Mouse (Mus musculus): ENCODE measurements at regions not wholly inside any gene's neighbourhood (a gene's known extent, or its start where the extent isn't known, plus 50 kb on each side); places are given as distances from the start of the nearest gene placed in this dataset.

GRCm38 (mm10) chr15:61006608-61007007, 83.8 kb upstream of the A1bg start:
- no peaks in the 10 kb centered on the region for H3K79me2 ChIP-seq (replicated peaks; ENCODE audit: control insufficient read depth, extremely low read depth, insufficient read depth, poor library complexity, severe bottlenecking)
- in situ Hi-C loops (cut with MboI; ENCODE audit: low pct_ligation_motif_present, low pct_unique_long_range_greater_than_20kb, low sequenced_read_pairs), result no loop called here
- no peaks in the 10 kb centered on the region for H3K27me3 ChIP-seq (replicated peaks)
- dilution Hi-C loops (cut with MboI; ENCODE audit: extremely low pct_ligation_motif_present, extremely low pct_unique_long_range_greater_than_20kb, low sequenced_read_pairs), result no loop called here
- H3K36me3 ChIP-seq (replicated peaks in 1 of 2; ENCODE audit: control insufficient read depth in 1 of 2, insufficient read depth in 1 of 2, low read length in 1 of 2), result no peaks in the 10 kb centered on the region
- no peak overlapping the region for H3K9ac ChIP-seq (ENCODE audit: insufficient read depth, low read depth)
- no peak overlapping the region for H3K4me3 ChIP-seq (replicated peaks in 1 of 3; ENCODE audit: low read depth in 2 of 3, low read length in 2 of 3, poor library complexity in 1 of 3)
- no peaks in the 10 kb centered on the region for H3K9me3 ChIP-seq (replicated peaks; ENCODE audit: low read length)
- DNase-seq (ENCODE audit: extremely low read depth), result no peak
- TF ChIP-seq CTCF (conservative IDR thresholded peaks at IDR 0.05 in 1 of 2, IDR thresholded peaks at IDR 0.05 in 1 of 2; ENCODE audit: low read depth in 2 of 2, low read length in 2 of 2) (no peak), PAX5 (IDR thresholded peaks at IDR 0.05; ENCODE audit: low read length) (no peak), RCOR1 (conservative IDR thresholded peaks at IDR 0.05; ENCODE audit: low read depth, low read length) (no peak), ETS1 (conservative IDR thresholded peaks at IDR 0.05; ENCODE audit: low read depth, low read length) (no peak), KAT2A (IDR thresholded peaks at IDR 0.05; ENCODE audit: insufficient replicate concordance, low read length) (no peak), POLR2AphosphoS2 (IDR thresholded peaks at IDR 0.05; ENCODE audit: low read depth, low read length) (no peak), MAFK (IDR thresholded peaks at IDR 0.05; ENCODE audit: insufficient replicate concordance, low read length) (no peak), MAZ (IDR thresholded peaks at IDR 0.05; ENCODE audit: low read depth, low read length) (no peak), CHD2 (IDR thresholded peaks at IDR 0.05; ENCODE audit: low read length) (no peak), MEF2A (IDR thresholded peaks at IDR 0.05; ENCODE audit: borderline replicate concordance, low read depth, low read length) (no peak), EP300 (IDR thresholded peaks at IDR 0.05; ENCODE audit: low read length) (no peak), ZNF384 (IDR thresholded peaks at IDR 0.05; ENCODE audit: low read depth, low read length) (no peak), RAD21 (IDR thresholded peaks at IDR 0.05; ENCODE audit: low read depth, low read length) (no peak), E2F4 (IDR thresholded peaks at IDR 0.05; ENCODE audit: insufficient replicate concordance, low read depth, low read length) (no peak), MXI1 (IDR thresholded peaks at IDR 0.05; ENCODE audit: low read depth, low read length) (no peak), CHD1 (IDR thresholded peaks at IDR 0.05; ENCODE audit: low read depth, low read length) (no peak)
- H3K27ac ChIP-seq (ENCODE audit: insufficient read depth, low read depth), result no peak overlapping the region
- no peak overlapping the region for H3K4me2 ChIP-seq (ENCODE audit: insufficient read depth, low read depth, poor library complexity, severe bottlenecking)
- H3K4me1 ChIP-seq (ENCODE audit: control insufficient read depth in 1 of 2, insufficient read depth in 2 of 2), result no peaks in the 10 kb centered on the region

- Histone ChIP-seq H3K36me3 (replicated peaks in 1 of 2; ENCODE audit: control insufficient read depth in 1 of 2, insufficient read depth in 1 of 2, low read length in 1 of 2) (no peaks in the 10 kb centered on the region), H3K79me2 (replicated peaks; ENCODE audit: control insufficient read depth, extremely low read depth, insufficient read depth, poor library complexity, severe bottlenecking) (no peaks in the 10 kb centered on the region), H3K4me2 (ENCODE audit: insufficient read depth, low read depth, poor library complexity, severe bottlenecking) (no peak overlapping the region), H3K27me3 (replicated peaks) (no peaks in the 10 kb centered on the region), H3K27ac (ENCODE audit: insufficient read depth, low read depth) (no peak overlapping the region), H3K4me1 (ENCODE audit: control insufficient read depth in 1 of 2, insufficient read depth in 2 of 2) (no peaks in the 10 kb centered on the region), H3K9ac (ENCODE audit: insufficient read depth, low read depth) (no peak overlapping the region), H3K4me3 (replicated peaks in 1 of 3; ENCODE audit: low read depth in 2 of 3, low read length in 2 of 3, poor library complexity in 1 of 3) (no peak overlapping the region), H3K9me3 (replicated peaks; ENCODE audit: low read length) (no peaks in the 10 kb centered on the region)
- in situ Hi-C loops (cut with MboI; ENCODE audit: low pct_ligation_motif_present, low pct_unique_long_range_greater_than_20kb, low sequenced_read_pairs) (no loop called here), dilution Hi-C loops (cut with MboI; ENCODE audit: extremely low pct_ligation_motif_present, extremely low pct_unique_long_range_greater_than_20kb, low sequenced_read_pairs) (no loop called here)
- DNase-seq (ENCODE audit: extremely low read depth), result no peak
- TF ChIP-seq BHLHE40 (IDR thresholded peaks at IDR 0.05; ENCODE audit: low read depth, low read length) (no peak), POLR2AphosphoS2 (IDR thresholded peaks at IDR 0.05; ENCODE audit: low read depth, low read length) (no peak), POLR2A (IDR thresholded peaks at IDR 0.05; ENCODE audit: low read depth, low read length) (no peak), JUND (conservative IDR thresholded peaks at IDR 0.05; ENCODE audit: low read depth, low read length) (no peak), PAX5 (IDR thresholded peaks at IDR 0.05; ENCODE audit: low read length) (no peak), NRF1 (IDR thresholded peaks at IDR 0.05; ENCODE audit: low read depth, low read length) (no peak), MAFK (IDR thresholded peaks at IDR 0.05; ENCODE audit: insufficient replicate concordance, low read length) (no peak), ZNF384 (IDR thresholded peaks at IDR 0.05; ENCODE audit: low read depth, low read length) (no peak), KAT2A (IDR thresholded peaks at IDR 0.05; ENCODE audit: insufficient replicate concordance, low read length) (no peak), HCFC1 (IDR thresholded peaks at IDR 0.05; ENCODE audit: low read depth, low read length) (no peak), ZC3H11A (IDR thresholded peaks at IDR 0.05; ENCODE audit: low read depth, low read length) (no peak), CTCF (conservative IDR thresholded peaks at IDR 0.05 in 1 of 2, IDR thresholded peaks at IDR 0.05 in 1 of 2; ENCODE audit: low read depth in 2 of 2, low read length in 2 of 2) (no peak), JUN (IDR thresholded peaks at IDR 0.05; ENCODE audit: insufficient read depth, low read depth, low read length) (no peak), E2F4 (IDR thresholded peaks at IDR 0.05; ENCODE audit: insufficient replicate concordance, low read depth, low read length) (no peak), MAZ (IDR thresholded peaks at IDR 0.05; ENCODE audit: low read depth, low read length) (no peak), GABPA (IDR thresholded peaks at IDR 0.05; ENCODE audit: insufficient replicate concordance, low read depth, low read length) (no peak), CHD2 (IDR thresholded peaks at IDR 0.05; ENCODE audit: low read length) (no peak), MEF2A (IDR thresholded peaks at IDR 0.05; ENCODE audit: borderline replicate concordance, low read depth, low read length) (no peak), USF2 (conservative IDR thresholded peaks at IDR 0.05; ENCODE audit: low read depth, low read length) (no peak)
Observed at GRCm38 (mm10) chr15:60993971-60994690, 71.3 kb upstream of the A1bg start.

Measured in CH12.LX (cell line).